Mouse (Mus musculus): ENCODE data around the gene Fuca2. TPM values are rescaled to one million over a fixed set of nuclear protein-coding genes. Genes with fewer than 3 reads are reported as not detected.
"Not testable (repeated sequence)": the region's sequence is repeated elsewhere in the genome, so short reads cannot be mapped to it uniquely, and the experiment has no call there.

The Fuca2 gene
- polyA plus RNA-seq (2012; ENCODE audit: insufficient read depth, insufficient read length, missing spikeins): 114 and 124 TPM in 2 replicates

DNA sequence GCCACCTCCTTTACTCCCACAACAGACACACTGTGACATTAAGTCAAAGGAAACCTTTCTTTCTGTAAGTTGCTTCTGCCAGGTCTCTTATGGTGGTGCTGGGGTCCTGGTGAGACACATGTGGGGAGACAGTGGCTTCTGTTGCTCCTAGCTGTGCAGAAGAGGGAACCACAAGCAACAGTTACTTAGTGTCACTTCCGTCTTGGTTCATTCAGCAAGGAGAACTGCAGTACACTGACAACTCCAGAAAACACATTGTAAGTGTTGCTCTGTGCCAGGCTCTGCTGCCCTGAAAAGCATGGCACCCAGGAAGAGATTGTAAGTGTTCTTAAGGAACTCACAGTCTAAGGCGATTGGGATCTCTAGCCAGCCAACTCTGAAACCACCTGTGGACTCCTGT is at the start of gene Fuca2:
Gene Fuca2, plus strand, starts transcription at position 210 of the 400 bp plus-strand sequence.
- Histone ChIP-seq H3K4me1 (ENCODE audit: control insufficient read depth, insufficient read depth, low read length) (peaks cover 45% of the 10 kb centered on the region), H3K27ac (ENCODE audit: insufficient read depth, low read depth, low read length) (peak within 1 kb of the TSS; percentile 93), H3K4me3 (ENCODE audit: insufficient read depth, low read length) (peak within 1 kb of the TSS; percentile 22; the same call in 1 of the 2 replicates)
- no peak for TF ChIP-seq POLR2A (IDR thresholded peaks at IDR 0.05; ENCODE audit: borderline replicate concordance, low read depth, low read length)
- no peak for TF ChIP-seq CTCF (IDR thresholded peaks at IDR 0.05; ENCODE audit: low read depth, low read length)

DNA sequence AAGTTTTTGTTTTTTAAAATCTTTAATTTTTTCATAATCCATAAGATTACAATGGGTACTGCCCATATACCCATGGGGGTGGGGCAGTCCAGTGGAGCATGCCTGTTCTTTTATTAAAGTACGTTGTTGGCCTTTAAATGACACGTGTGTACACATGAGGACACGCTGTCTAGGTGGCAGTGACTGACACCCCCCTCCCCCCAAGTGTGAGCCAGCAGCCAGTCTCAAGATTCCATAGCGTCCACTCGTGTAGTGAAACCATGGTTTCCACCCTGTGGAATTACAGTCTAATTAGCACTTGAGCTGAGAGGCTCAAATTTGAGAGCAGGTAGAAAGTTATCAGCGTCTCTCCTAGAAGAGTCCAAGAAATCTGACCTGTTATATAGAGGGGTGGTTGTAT is 47.7 kb upstream of the Fuca2 start:
- TF ChIP-seq CTCF (IDR thresholded peaks at IDR 0.05; ENCODE audit: low read depth, low read length): no peak
- H3K4me3 ChIP-seq (ENCODE audit: insufficient read depth, low read length): no peak overlapping the region

DNA sequence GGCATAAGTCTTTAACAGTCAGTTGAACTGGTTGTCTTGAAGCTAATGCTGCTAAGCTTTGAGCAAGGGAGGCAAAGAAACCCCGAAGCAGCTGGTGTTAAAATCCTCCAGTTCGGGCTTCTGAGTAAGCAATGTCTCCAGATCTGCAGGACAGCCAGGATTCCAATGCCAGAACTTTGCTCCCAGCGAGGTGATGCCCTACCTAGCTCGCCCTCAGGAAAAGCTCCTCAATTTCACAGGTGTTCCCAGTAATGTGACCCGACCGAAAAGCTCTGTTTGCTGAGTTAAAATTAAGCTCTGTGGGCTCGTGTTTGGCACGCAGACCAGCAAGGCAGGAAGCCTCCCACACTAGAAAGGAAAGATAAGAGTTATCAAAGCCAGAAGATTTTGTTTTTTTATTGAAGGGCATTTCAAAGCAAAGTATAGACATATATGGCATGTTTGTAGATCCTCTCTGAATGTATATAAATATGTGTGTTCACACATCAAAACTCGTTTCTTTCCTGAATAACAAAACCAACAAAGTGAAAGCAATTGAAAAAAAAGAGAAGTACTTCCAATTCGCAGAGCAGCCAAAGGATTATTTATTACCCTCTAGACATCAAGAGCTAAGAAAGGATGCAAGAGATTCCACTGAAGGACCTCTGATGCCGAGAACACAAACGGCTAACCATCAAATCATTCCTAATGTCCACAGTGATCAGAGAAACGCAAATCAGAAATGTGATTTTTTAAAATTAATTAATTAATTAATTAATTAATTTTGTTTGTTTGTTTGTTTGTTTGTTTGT is 45.9 kb upstream of the Fuca2 start:
- TF ChIP-seq CTCF (IDR thresholded peaks at IDR 0.05; ENCODE audit: low read depth, low read length) (no peak), POLR2A (IDR thresholded peaks at IDR 0.05; ENCODE audit: borderline replicate concordance, low read depth, low read length) (no peak)
- H3K4me3 ChIP-seq (ENCODE audit: insufficient read depth, low read length): peak overlapping the region; percentile 36
- no peak overlapping the region for H3K27ac ChIP-seq (ENCODE audit: insufficient read depth, low read depth, low read length)
- no peaks in the 10 kb centered on the region for H3K4me1 ChIP-seq (ENCODE audit: control insufficient read depth, insufficient read depth, low read length)

More for the DNA sequence above, 47.7 kb upstream of the Fuca2 start:
- no peak overlapping the region for H3K27ac ChIP-seq (ENCODE audit: insufficient read depth, low read depth, low read length)
- H3K4me1 ChIP-seq (ENCODE audit: control insufficient read depth, insufficient read depth, low read length): no peaks in the 10 kb centered on the region

DNA sequence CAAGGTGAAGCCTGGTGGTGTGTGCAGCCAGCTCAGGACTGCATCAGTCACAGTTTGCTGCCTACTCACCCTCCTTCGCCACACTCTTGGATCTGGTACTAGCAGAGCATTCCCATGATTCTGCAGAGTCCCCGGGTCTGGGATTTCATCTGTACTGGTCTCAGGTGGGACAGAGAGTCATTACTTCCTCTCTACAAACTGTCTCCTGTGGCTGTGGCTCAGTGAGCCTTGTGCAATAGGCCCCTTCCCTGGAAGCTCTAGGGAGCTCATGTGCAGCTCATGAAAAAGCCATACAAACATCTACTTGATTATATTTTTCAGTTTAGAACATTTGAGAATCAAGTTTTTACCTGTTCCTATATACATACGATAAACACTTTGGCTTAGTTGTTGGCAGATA is 35.0 kb upstream of the Fuca2 start:
- H3K4me1 ChIP-seq (ENCODE audit: control insufficient read depth, insufficient read depth, low read length); H3K4me3 ChIP-seq (ENCODE audit: insufficient read depth, low read length); H3K27ac ChIP-seq (ENCODE audit: insufficient read depth, low read depth, low read length): not testable (repeated sequence)

DNA sequence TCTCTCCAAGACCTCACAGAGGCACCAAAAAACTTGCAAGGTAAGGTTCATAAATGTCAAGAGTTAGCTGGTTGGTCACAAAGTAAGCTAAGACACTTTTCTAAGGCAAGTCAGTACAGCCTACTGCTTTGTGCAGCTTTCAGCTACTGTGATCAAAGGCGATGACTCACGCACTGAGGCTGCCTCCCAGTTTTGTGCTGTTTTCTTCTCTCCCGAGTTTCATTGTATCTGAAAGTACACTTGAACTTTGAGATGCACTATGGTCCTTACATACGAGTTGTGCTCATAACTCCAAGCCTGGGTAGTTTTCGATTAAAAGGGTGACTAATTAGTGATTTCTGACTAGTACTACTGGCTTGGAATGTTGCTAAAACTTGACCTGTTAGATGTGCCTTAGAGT is 32.4 kb upstream of the Fuca2 start:
- Histone ChIP-seq H3K4me3 (ENCODE audit: insufficient read depth, low read length) (no peak overlapping the region), H3K27ac (ENCODE audit: insufficient read depth, low read depth, low read length) (no peak overlapping the region), H3K4me1 (ENCODE audit: control insufficient read depth, insufficient read depth, low read length) (peaks cover 18% of the 10 kb centered on the region)
- no peak for TF ChIP-seq POLR2A (IDR thresholded peaks at IDR 0.05; ENCODE audit: borderline replicate concordance, low read depth, low read length)

DNA sequence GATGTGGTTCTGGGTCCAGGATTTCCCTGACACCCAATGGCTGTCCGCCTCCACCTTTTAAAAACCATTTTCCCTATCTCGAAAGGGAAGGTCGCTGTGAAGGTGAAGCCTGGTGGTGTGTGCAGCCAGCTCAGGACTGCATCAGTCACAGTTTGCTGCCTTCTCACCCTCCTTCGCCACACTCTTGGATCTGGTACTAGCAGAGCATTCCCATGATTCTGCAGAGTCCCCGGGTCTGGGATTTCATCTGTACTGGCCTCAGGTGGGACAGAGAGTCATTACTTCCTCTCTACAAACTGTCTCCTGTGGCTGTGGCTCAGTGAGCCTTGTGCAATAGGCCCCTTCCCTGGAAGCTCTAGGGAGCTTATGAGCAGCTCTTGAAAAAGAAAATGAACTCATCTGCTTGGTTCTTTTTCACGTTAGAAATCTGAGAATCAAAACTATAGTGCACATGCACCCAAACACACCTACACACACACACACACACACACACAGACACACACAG is 31.3 kb upstream of the Fuca2 start:
- peaks cover 18% of the 10 kb centered on the region for H3K4me1 ChIP-seq (ENCODE audit: control insufficient read depth, insufficient read depth, low read length)
- not testable (repeated sequence) for H3K27ac ChIP-seq (ENCODE audit: insufficient read depth, low read depth, low read length); H3K4me3 ChIP-seq (ENCODE audit: insufficient read depth, low read length)

DNA sequence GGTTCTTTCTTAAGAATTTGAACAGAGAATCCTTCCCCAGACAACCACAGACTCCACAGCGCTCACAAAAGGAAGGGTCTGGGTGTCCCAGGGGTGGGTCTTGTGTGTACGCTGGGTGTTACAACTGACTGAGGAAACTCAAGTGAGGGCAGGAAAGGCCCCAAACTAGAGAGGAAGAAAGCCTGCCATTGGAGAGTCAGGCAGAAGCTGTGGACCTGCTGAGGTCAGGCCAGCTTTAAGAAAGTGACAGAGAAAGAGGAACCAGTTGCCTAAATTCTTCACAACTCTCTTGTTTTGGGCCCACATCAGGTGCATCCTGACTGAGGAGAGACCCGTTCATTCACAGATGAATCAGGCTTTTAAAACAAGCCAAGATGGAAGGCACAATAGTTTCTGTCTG is 29.1 kb upstream of the Fuca2 start:
- TF ChIP-seq CTCF (IDR thresholded peaks at IDR 0.05; ENCODE audit: low read depth, low read length): no peak
- no peak for TF ChIP-seq POLR2A (IDR thresholded peaks at IDR 0.05; ENCODE audit: borderline replicate concordance, low read depth, low read length)
- Histone ChIP-seq H3K27ac (ENCODE audit: insufficient read depth, low read depth, low read length) (peak overlapping the region; percentile 29), H3K4me1 (ENCODE audit: control insufficient read depth, insufficient read depth, low read length) (peaks cover 22% of the 10 kb centered on the region), H3K4me3 (ENCODE audit: insufficient read depth, low read length) (no peak overlapping the region)

DNA sequence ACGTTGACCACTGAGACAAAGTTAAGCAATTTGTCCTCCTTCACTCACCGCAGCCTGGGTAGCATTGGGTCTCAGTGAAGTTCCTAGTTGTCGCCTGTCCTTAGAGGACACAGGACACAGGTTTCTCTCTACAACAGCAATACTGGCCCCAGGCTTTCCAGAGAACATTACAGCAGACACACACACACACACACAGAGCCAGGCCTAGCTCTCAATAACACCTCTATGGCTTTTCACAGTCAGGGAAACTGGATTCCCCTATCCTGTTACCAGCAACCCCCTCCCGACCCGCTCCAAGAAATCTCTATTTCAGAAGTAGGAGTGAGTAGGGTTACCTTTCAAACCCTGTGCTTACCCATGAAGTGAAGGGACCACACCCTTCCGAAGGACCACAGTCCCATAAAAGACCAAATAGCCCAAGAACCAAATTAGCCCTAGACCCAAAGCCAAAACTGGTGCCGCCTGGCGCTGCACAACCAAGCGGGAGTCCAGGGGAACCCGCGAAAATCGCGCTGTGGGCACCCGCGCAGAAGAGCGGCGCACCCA is 26.0 kb upstream of the Fuca2 start:
- TF ChIP-seq CTCF (IDR thresholded peaks at IDR 0.05; ENCODE audit: low read depth, low read length) (no peak), POLR2A (IDR thresholded peaks at IDR 0.05; ENCODE audit: borderline replicate concordance, low read depth, low read length) (no peak)
- no peak overlapping the region for H3K27ac ChIP-seq (ENCODE audit: insufficient read depth, low read depth, low read length)
- H3K4me1 ChIP-seq (ENCODE audit: control insufficient read depth, insufficient read depth, low read length): peaks cover 21% of the 10 kb centered on the region
- peak overlapping the region; percentile 80 for H3K4me3 ChIP-seq (ENCODE audit: insufficient read depth, low read length)

DNA sequence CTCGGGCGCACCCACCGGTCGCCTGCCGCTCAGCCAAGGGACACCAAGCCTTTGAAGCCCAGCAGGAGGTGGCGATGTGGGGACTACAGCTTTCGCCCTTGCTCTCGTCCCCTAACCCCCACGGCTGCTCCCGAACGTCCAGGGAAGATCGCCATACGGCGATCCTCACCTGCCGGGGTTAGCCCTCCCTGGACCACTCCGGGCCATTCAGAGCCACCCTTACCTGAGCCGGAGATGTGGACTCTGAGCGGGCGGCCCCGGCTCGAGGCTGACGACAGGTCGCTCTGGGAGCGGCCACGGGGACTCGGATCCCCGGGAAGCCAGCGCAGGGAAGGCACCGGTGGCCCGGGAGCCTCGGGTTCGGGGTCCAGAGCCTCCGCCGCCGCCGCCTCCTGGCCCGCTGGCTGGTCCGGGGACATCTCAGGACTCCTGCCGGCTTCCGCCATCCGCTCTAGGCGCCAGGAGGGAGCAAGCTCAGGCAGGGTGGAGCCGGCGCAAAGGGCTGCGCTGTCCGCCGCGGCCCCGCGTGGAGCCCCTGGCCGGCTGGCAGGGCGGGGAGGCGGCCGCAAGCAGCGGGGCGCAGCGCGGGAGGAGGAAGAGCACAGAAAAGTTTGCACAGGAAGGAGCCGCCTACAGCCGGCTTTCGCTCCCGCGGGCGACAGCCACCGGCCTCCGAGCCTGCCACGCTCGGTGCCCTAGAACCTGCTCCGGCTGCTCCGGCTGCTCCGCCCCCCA is 25.3 kb upstream of the Fuca2 start, which contains the start of gene Phactr2:
Gene Phactr2, minus strand, starts transcription at position 580 of the 735 bp plus-strand sequence.
- Histone ChIP-seq H3K4me1 (ENCODE audit: control insufficient read depth, insufficient read depth, low read length) (peaks cover 17% of the 10 kb centered on the region), H3K4me3 (ENCODE audit: insufficient read depth, low read length) (peak within 1 kb of the TSS; percentile 80), H3K27ac (ENCODE audit: insufficient read depth, low read depth, low read length) (no peak within 1 kb of the TSS)
- TF ChIP-seq POLR2A (IDR thresholded peaks at IDR 0.05; ENCODE audit: borderline replicate concordance, low read depth, low read length) (no peak), CTCF (IDR thresholded peaks at IDR 0.05; ENCODE audit: low read depth, low read length) (no peak)

DNA sequence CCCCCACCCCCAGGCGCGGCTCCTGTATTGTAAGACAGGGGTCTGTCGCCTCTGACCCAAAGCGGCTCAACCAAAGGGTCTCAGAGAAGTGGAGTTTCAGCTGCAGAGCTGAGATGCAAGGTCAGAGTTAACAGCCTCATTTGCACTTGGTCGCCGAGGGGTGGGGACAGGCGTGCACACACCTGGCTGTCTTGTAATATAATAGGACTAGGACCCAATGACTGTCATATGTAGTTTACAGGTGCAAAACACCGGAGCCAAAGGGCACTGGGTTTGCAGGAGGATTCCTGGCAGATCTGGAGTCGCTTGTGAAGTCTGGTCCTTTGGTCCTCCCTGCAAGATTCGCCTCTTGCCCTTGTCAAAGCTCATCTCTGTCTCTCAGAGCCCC is 24.8 kb upstream of the Fuca2 start:
- no peak for TF ChIP-seq POLR2A (IDR thresholded peaks at IDR 0.05; ENCODE audit: borderline replicate concordance, low read depth, low read length)
- H3K4me1 ChIP-seq (ENCODE audit: control insufficient read depth, insufficient read depth, low read length): peaks cover 16% of the 10 kb centered on the region
- no peak overlapping the region for H3K27ac ChIP-seq (ENCODE audit: insufficient read depth, low read depth, low read length)
- H3K4me3 ChIP-seq (ENCODE audit: insufficient read depth, low read length): peak overlapping the region; percentile 80
